Mouse (Mus musculus) neural tube, embryonic 14.5 days (tissue): ENCODE results near the gene Gm28778. TPM values are rescaled to one million over a fixed set of nuclear protein-coding genes. Genes with fewer than 3 reads are reported as not detected.

Experiments
- polyA plus RNA-seq: library from polyadenylated mRNA; unstranded; fragments of >200 nt; fragmentation: Nextera tagmentation; extraction: Ambion mirVana; gene quantifications from 2 replicates; pipeline ENCODE4 v1.2.1, GENCODE M21; 2014

The Gm28778 gene
- polyA plus RNA-seq, 1 experiment from 2014 or later: not detected

Other genes starting within 250 kb of the Gm28778 start
- 0.32 and 0.40 TPM in 2 replicates for gene Mstn, start 235.5 kb upstream of the Gm28778 start, polyA plus RNA-seq
- not detected in 2 replicates for gene 1700019A02Rik, start 109.5 kb upstream of the Gm28778 start, polyA plus RNA-seq
- gene Pms1, start 93 bp upstream of the Gm28778 start, polyA plus RNA-seq: 12.1 and 13.2 TPM in 2 replicates
- gene Ormdl1, start within 50 bp of the Gm28778 start, polyA plus RNA-seq: 51.6 and 52.6 TPM in 2 replicates
- 23.5 and 25.9 TPM in 2 replicates for gene Osgepl1, start 16.5 kb downstream of the Gm28778 start, polyA plus RNA-seq
- gene Asdurf, start 55.5 kb downstream of the Gm28778 start, polyA plus RNA-seq: 2.2 TPM in 1 of 2 replicates, not detected in the other
- gene Gm28551, start 55.6 kb downstream of the Gm28778 start, polyA plus RNA-seq: 2.6 and 2.8 TPM in 2 replicates
- gene Asnsd1, start 55.6 kb downstream of the Gm28778 start, polyA plus RNA-seq: 61.0 and 74.7 TPM in 2 replicates